Mouse (Mus musculus): ENCODE measurements around the gene Znrf2.

- TF ChIP-seq CTCF (IDR thresholded peaks at IDR 0.05; ENCODE audit: borderline replicate concordance, insufficient read depth, low read depth, low read length) (no peak), POLR2A (IDR thresholded peaks at IDR 0.05; ENCODE audit: borderline replicate concordance, insufficient read depth, low read length) (no peak)
These were observed 24.7 kb downstream of the Znrf2 start for GRCm38 (mm10) chr6:54841399-54841798.

Measured in cerebellum, adult 2 months (tissue).